Mouse (Mus musculus) embryo, embryonic 10 days (tissue): ENCODE results near the gene 4930451I11Rik.

Experiments used
- DNase-seq: peaks from one replicate; pipeline ENCODE4 v3.0.0-alpha.2; 2015; ENCODE audit warnings: low spot score

The 4930451I11Rik gene

GRCm38 (mm10) chr7:126831539-126831938 is at the start of gene 4930451I11Rik:
Gene 4930451I11Rik (minus strand): TSS chr7:126831639.
- no peak for DNase-seq

- DNase-seq: peak; percentile 30
Measured at GRCm38 (mm10) chr7:126881040-126881439, 49.6 kb upstream of the 4930451I11Rik start.

GRCm38 (mm10) chr7:126877239-126877638 is 45.8 kb upstream of the 4930451I11Rik start:
- DNase-seq: no peak

GRCm38 (mm10) chr7:126870520-126870891 is 39.1 kb upstream of the 4930451I11Rik start:
- no peak for DNase-seq

- no peak for DNase-seq
Measured at GRCm38 (mm10) chr7:126869780-126870519, 38.5 kb upstream of the 4930451I11Rik start.

GRCm38 (mm10) chr7:126868003-126868402 is 36.6 kb upstream of the 4930451I11Rik start:
- no peak for DNase-seq

- no peak for DNase-seq
Measured at GRCm38 (mm10) chr7:126867534-126867933, 36.1 kb upstream of the 4930451I11Rik start.

GRCm38 (mm10) chr7:126863791-126864190 is 32.4 kb upstream of the 4930451I11Rik start:
- no peak for DNase-seq

- DNase-seq: peak; percentile 99
Measured at GRCm38 (mm10) chr7:126862147-126862784, 30.8 kb upstream of the 4930451I11Rik start, which contains the start of gene Ino80e. Gene Ino80e (minus strand): TSS chr7:126862377.

- peak; percentile 99 for DNase-seq
Measured at GRCm38 (mm10) chr7:126861429-126862130, 30.1 kb upstream of the 4930451I11Rik start, which contains the start of gene Hirip3. Gene Hirip3 (plus strand): TSS chr7:126861972.

GRCm38 (mm10) chr7:126860987-126861386 is 29.5 kb upstream of the 4930451I11Rik start:
- DNase-seq: no peak

- no peak for DNase-seq
Measured at GRCm38 (mm10) chr7:126856741-126857420, 25.4 kb upstream of the 4930451I11Rik start.

GRCm38 (mm10) chr7:126855641-126856040 is 24.2 kb upstream of the 4930451I11Rik start:
- no peak for DNase-seq

GRCm38 (mm10) chr7:126853454-126853853 is 22.0 kb upstream of the 4930451I11Rik start:
- no peak for DNase-seq

GRCm38 (mm10) chr7:126851192-126851591 is 19.8 kb upstream of the 4930451I11Rik start:
- DNase-seq: no peak

- no peak for DNase-seq
Measured at GRCm38 (mm10) chr7:126850161-126850560, 18.7 kb upstream of the 4930451I11Rik start.

- no peak for DNase-seq
Measured at GRCm38 (mm10) chr7:126848794-126849193, 17.4 kb upstream of the 4930451I11Rik start.

- peak; percentile 80 for DNase-seq
Measured at GRCm38 (mm10) chr7:126847421-126848398, 16.3 kb upstream of the 4930451I11Rik start.

- no peak for DNase-seq
Measured at GRCm38 (mm10) chr7:126847116-126847420, 15.6 kb upstream of the 4930451I11Rik start, which contains the start of gene Doc2a. Gene Doc2a (plus strand): TSS chr7:126847416.

- DNase-seq: no peak
Measured at GRCm38 (mm10) chr7:126845516-126845915, 14.1 kb upstream of the 4930451I11Rik start.

GRCm38 (mm10) chr7:126843276-126843675 is 11.8 kb upstream of the 4930451I11Rik start:
- no peak for DNase-seq
